Mouse (Mus musculus) embryonic fibroblast, embryonic 13.5 days (primary cell): ENCODE measurements around the gene Olfr616.
"Not testable (repeated sequence)": the region's sequence is repeated elsewhere in the genome, so short reads cannot be mapped to it uniquely, and the experiment has no call there.

Experiments
- CTCF ChIP-seq: IDR thresholded peaks from 2 replicates; pipeline ENCODE4 v1.5.1; 2011; ENCODE audit warnings: mild to moderate bottlenecking, control low read depth, low read length, moderate library complexity, borderline replicate concordance; ENCODE audit not compliant: insufficient read depth
- POLR2A ChIP-seq: IDR thresholded peaks from 2 replicates; pipeline ENCODE4 v1.6.1; 2011; ENCODE audit warnings: low read depth, mild to moderate bottlenecking, control low read depth, low read length, moderate library complexity

GRCm38 (mm10) chr7:103542617-103543016 is 26.3 kb downstream of the Olfr616 start, which contains the start of gene Olfr612:
- TF ChIP-seq CTCF, POLR2A: not testable (repeated sequence)
